Mouse (Mus musculus) myocyte (in vitro differentiated cells): ENCODE results near the gene Actn4.

Experiments
- E2F4 ChIP-seq: IDR thresholded peaks from one replicate; pipeline ENCODE4 v1.6.1; 2011; ENCODE audit warnings: mild to moderate bottlenecking, control low read depth, moderate library complexity; ENCODE audit not compliant: insufficient read depth
- MAX ChIP-seq: IDR thresholded peaks from one replicate; pipeline ENCODE4 v1.6.1; 2011; ENCODE audit warnings: low read depth, mild to moderate bottlenecking, control low read depth
- MYOD1 ChIP-seq, 3 experiments: IDR thresholded peaks; one replicate each; pipeline ENCODE4 v1.6.1; 2011; ENCODE audit warnings: control low read depth in 2 of 3, low read depth in 2 of 3, mild to moderate bottlenecking in 2 of 3, moderate library complexity in 1 of 3; ENCODE audit not compliant: insufficient read length in 2 of 3, control insufficient read depth in 1 of 3
- POLR2A ChIP-seq: IDR thresholded peaks from one replicate; pipeline ENCODE4 v1.6.1; 2011; ENCODE audit warnings: low read depth, mild to moderate bottlenecking, control low read depth, moderate library complexity; ENCODE audit not compliant: insufficient read length
- SRF ChIP-seq: IDR thresholded peaks from one replicate; pipeline ENCODE4 v1.6.1; 2011; ENCODE audit warnings: low read depth; ENCODE audit not compliant: control insufficient read depth, insufficient read length
- TCF12 ChIP-seq: IDR thresholded peaks from one replicate; pipeline ENCODE4 v1.6.1; 2011; ENCODE audit warnings: mild to moderate bottlenecking, control low read depth; ENCODE audit not compliant: poor library complexity, insufficient read depth, severe bottlenecking
- USF1 ChIP-seq: IDR thresholded peaks from one replicate; pipeline ENCODE4 v1.6.1; 2011; ENCODE audit warnings: low read depth, mild to moderate bottlenecking, control low read depth, moderate library complexity

GRCm38 (mm10) chr7:28847273-28847672 is 114.9 kb downstream of the Actn4 start:
- TF ChIP-seq POLR2A (no peak), TCF12 (no peak), E2F4 (no peak), MYOD1 (IDR thresholded peaks at IDR 0.05; ENCODE audit: control insufficient read depth in 1 of 3, insufficient read length in 2 of 3, low read depth in 2 of 3) (no peak), SRF (no peak), USF1 (no peak), MAX (no peak)
